Mouse (Mus musculus) lung, adult 2 months (tissue): ENCODE data around the gene Ndufb7.

Experiments
- CTCF ChIP-seq: fragments of 200-500 bp; IDR thresholded peaks from 2 replicates; pipeline ENCODE4 v1.5.1; 2011; ENCODE audit warnings: mild to moderate bottlenecking, low read length, control low read depth; ENCODE audit not compliant: insufficient read depth
- POLR2A ChIP-seq: fragments of 200-500 bp; IDR thresholded peaks from 2 replicates; pipeline ENCODE4 v1.6.1; 2011; ENCODE audit warnings: low read depth, mild to moderate bottlenecking, control low read depth, low read length, borderline replicate concordance; ENCODE audit errors: extremely low read depth

DNA sequence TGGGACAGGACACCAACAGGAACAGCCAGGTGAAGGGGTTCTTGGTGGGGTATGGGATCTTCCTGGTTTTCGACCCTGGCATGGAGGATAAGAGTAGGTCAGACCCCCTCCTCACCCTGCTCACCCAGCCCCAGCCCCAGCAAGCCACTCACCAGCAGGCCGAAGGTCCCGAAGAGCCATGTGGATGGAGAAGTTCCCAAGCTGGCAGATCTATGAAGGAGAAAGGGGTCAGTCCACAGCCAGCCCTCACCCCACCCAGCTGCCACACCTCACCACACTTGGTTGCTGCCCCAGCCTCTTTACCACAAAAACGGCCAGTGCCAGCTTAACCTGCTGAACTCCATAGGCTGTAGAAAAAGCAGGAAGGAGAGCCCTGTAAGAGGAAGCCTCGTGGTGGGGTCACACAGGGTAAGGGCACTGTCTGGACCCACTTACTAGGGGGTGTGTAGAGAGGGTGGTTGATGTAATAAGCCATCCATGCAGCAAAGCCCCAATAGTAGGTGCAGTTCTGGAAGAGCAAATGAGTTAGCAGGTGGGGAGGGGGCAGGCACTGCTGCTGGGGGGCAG is 5.9 kb downstream of the Ndufb7 start:
- TF ChIP-seq POLR2A (no peak), CTCF (no peak)
